Mouse (Mus musculus): ENCODE results near the gene Eya3.
"Not testable (repeated sequence)": the region's sequence is repeated elsewhere in the genome, so short reads cannot be mapped to it uniquely, and the experiment has no call there.

The Eya3 gene

DNA sequence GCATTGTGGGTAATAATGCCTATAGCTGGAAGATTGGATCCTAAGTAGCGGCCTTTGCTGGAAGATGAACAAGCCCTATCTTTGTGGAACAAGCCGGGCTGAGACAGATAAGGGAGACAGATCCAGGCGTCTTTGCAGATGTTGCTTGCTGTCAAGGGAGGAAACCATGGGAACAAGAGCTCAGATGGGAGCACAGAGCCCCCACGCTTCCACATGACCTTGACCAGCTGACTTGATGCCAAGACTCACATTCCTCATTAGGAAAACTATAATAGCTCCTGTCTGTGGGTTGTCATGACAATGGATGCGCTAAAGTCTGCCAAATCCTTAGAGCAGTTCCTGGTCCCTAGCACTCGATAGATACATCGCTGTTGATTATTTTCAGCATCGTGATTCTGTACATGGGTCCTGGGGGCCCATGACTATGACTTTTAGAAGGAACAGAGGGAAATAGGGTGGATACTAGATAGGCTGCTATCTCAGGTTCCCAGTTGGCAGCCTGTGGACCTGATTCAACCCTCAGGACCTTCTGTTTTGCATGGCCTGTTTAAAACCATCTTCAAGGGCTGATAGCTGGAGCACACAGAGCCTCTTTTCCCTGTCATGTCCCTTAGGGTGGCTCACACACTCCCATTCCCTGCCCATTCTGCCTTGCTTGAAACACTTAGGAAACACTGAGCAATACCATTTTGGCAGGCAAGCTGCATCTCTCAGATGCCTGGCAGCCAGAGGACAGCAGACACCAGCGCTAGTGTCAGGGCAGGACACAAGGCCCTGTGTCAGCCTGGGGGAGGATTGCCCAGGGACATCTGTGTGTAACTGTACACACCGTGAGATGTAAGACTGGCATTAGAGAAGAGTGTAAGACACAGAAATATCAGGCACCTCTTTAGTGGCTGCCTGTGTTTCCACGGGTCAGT, 105.5 kb downstream of the Eya3 start:
- DNase-seq, result no peak

DNA sequence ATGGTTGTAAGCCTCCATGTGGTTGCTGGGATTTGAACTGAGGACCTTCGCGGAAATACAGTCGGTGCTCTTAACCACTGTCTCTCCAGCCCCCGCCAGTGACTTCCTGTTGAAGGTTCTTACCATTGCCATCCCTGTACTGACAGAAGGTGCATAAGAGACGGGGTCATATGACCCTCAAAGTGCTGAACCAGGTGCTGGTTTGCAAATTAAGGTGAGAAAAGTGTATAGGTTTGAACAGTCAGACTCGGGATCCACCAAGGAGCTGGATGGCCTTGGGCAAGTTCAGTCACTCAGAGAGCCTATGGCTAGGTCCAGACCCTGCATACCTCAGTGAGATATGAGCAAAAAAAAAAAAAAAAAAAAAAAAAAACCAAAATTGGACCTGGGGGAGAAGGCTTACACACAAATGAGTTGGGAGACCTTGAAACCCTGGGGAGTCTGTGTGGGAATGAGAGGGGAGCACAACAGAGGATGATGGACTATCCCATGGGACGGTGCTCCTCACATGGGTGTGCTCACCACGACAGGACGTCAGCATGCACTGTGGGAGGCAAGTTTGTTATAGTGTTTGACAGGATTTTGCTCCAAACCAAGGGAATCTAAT, 108.2 kb downstream of the Eya3 start:
- no peak for DNase-seq

DNA sequence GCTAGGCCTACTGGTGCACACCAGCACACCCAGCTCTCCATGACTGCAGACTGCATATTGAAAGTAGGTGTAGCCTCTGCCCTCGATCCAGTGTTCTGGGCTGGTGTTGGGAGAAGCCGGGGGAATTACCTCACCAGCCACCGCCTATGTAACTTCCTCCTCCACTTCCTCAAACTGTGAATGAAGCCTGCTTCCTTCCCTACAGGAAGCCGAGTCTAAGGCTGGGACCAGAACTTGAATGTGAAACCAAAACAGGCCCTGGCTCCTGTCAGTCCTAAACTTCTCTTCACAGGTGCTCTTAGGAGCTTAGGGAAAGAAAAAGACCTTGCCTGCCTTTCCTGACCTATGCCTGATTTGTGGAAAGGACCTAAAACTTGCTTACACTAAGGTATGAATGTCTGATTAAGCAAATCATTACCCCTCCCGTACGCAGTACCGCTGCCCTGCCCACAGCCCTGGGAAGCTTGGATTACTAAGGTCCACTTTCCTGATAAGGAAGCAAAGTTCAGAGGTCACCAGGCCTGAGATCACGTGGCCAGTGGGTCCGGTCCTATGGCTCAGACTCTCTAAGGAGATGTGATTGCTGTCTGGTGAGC, 109.0 kb downstream of the Eya3 start:
- DNase-seq, result no peak

DNA sequence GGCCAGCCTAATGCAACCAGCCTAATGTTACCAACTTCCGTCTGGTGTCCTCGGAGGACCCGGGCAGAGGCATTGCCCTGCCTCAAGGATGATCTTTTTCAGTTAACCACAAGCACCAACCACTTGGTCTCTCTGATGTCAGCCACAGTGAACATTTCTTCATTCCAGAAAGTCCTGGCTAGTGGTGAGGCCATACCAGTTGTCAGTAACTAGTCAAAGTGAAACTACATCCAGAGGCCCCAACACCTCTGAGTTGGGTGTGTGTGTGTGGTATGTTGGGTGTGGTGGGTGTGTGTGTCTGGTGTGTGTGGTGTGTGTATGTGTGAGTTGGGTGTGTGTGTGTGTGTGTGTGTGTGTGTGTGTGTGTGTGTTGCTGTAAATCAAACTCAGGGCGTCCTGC, 110.0 kb downstream of the Eya3 start:
- no peak for DNase-seq

DNA sequence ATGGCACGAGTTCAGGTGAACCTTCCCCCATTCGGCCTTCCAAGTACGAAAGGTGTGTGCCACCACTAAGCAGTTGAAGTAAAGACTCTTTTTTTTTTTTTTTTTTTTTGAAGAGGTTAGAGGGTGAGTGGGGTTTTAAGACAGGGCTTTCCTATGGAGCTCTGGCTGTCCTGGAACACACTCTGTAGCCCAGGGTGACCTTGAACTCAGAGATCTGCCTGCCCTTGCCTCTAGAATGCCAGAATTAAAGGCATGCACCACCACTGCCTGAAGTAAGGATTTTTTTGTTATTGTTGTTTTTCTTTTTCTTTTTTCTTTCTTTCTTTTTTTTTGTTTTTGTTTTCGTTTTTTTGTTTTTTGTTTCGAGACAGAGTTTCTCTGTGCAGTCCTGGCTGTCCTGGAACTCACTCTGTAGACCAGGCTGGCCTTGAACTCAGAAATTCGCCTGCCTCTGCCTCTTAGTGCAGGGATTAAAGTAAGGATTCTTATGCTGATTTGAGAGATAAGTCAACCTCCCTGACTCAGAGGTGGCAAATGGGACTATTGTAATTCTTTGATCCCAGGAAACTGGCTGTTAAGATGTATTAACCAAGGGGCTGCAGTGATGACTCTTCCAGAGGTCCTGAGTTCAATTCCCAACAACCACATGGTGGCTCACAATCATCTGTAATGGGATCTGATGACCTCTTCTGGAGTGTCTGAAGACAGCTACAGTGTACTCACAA, 110.6 kb downstream of the Eya3 start:
- no peak for DNase-seq

DNA sequence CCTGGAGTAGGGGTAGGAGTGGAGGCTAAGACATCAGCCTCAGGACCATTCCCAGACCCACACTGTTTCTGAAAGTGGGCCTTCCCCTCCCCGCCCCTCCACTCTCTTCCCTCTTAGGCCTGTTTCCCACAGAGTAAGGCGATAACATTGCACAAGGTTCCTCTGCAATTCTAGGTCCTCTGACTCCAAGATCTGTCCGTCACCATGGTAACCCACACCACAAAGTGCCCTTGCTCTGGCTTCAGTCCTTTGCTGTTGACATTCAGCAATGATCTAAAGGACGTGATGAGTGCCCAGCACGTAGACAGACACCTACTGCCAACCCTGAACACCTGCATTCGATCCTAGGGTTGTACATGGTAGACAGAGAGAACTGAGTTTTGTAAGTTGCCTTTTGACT, 114.2 kb downstream of the Eya3 start:
- DNase-seq, result no peak

DNA sequence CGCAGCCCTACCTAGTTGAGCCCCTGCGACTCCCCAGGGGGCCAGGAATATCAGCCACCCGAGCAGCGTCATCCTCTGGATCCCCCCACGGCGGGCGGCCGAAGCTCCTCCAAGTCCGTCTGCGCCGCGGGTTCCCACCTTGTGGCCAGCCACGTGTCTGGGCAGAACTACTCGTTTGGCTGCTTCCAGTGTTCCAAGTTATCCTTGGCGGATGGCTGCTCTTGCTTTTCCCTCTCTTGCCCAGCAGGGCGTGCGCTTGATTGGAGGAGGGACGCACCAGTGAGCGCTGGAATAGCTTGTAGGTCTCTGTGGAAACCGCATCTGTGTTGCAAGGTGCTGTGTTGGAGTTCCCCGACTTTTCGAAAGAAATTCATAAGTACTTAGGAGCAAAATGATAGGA, 118.2 kb downstream of the Eya3 start, which contains the start of gene Smpdl3b:
Gene Smpdl3b, minus strand, starts transcription at position 279 of the 400 bp plus-strand sequence.
- peak; percentile 42 to 43 for DNase-seq

DNA sequence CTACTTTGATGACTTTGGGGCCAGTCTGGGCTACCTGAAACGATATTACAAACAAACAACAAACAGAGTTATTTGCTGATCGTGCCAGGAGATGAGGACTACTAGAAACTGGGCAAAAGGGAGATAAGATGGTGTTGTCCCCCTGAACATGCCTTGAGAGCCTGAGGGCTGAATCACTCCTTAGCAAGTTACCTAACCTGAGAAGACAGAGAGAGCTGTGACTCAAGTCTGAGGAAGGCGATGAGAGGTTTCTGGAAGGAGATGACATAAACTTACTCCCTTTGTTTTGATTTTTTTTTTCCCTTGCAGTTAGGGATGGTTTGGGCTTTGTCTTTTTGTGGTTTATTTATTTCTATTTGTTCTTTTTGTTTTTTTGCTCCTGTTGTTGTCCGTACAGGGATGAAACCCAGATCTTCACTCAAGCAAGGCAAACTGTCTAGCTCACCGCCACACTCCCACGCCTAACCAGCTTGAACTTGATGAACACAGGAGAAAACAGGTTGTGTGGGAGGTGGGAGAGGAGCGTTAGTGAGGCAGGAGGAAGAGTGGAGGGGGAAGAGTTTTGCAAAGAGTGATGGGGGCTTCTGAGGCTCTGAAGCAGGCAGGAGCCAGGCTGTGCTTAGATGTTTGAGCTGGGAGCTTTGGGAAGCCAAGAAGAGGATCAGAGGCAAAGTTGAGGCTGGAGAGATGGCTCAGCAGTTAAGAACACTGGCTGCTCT, 119.0 kb downstream of the Eya3 start:
- DNase-seq, result no peak

DNA sequence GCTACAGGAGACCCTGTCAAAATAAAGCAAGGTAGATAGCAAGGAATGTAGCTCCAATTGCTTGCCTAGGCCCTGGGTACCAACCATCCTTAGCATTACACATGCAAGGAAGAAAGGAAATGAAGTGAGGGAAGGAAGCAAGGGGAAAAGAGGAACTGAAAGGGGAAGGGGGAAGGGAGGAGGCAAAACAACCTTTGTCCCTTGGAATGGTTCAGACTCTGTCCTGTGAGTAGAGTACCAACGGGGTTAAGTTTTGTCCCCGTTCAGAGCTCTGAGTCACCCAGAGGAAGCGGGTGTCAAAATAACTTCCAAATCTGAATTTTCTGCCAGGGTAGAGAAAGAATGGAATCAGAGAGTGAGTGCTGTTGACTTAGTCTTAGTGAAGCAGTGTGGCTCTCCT, 121.5 kb downstream of the Eya3 start:
- DNase-seq, result no peak

DNA sequence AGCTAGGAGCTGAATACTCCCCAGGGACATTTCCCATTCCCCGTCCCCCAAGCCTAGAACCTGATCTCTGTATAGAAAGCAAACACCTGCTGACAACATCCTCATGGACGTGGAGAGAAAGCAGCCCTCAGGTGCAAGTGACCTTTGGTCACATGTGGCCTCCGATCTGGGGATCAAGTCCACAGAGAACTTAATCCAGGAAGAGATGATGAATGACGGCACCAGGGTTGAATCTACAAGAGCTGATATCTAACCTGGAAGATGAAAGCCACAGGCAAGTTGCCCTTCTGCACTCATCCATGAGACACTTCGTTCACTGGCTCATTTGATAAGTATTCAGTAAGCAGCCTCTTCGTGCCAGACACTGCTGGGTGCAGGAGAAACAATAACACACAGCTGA, 123.8 kb downstream of the Eya3 start:
- no peak for DNase-seq

DNA sequence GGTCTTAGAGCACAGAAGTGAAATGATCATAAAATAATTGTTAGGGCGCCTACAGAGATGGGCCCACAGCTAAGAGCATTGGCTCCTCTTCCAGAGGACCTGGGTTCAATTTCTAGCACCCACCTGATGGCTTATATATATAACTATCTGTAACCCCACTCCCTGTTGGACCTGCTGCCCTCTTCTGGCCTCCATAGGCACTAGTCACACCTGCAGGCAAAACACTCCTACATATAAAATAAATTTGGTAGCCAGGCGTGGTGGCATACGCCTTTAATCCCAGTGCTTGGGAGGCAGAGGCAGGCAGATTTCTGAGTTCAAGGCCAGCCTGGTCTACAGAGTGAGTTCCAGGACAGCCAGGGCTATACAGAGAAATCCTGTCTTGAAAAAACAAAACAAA, 124.3 kb downstream of the Eya3 start:
- DNase-seq, result not testable (repeated sequence)

DNA sequence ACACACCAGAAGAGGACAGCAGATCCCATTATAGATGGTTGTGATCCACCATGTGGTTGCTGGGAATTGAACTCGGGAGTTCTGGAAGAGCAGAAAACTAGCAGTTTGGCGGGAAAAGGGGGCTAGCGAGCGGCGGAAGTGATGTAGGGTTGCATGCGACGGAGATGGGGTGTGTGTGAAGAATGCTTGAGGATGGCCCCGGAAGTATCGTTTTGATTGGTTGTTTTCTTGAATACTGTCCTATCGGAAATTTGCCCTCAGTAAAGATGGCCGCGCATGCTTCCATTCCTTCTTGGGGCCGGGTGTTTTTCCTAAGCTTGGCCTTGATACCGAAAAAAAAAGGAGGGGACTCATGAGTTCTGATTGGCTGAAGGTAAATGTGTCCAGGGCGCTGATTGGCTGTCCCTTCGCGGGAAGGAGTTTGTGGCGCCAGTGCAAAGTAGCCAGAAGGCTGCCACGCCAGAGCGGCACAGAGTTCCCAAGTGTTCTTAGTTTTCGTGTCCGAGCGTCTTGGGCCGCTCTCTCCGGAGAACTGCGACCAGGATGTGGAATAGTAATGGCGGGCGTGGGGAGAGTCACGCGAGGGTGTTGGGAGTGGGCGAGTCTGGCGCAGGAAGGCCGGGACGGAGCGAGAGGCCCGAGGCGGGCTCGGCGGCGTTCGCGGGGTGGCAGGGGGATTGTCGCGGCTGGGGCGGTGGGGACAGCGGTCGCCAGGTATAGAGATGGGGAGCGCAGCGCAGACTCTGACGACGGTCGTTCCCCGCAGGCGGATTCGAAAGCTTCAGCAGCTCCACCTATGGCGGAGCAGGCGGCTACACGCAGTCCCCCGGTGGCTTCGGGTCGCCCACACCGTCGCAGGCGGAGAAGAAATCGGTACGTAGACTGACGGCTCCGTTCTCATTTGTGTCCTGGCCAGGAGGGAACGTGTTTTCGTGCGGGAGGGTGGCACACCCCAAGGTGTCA, 129.4 kb downstream of the Eya3 start, which contains the start of gene Rpa2:
Gene Rpa2, plus strand, starts transcription at position 419 of the 963 bp plus-strand sequence.
- peak; percentile 98 to 99 for DNase-seq

DNA sequence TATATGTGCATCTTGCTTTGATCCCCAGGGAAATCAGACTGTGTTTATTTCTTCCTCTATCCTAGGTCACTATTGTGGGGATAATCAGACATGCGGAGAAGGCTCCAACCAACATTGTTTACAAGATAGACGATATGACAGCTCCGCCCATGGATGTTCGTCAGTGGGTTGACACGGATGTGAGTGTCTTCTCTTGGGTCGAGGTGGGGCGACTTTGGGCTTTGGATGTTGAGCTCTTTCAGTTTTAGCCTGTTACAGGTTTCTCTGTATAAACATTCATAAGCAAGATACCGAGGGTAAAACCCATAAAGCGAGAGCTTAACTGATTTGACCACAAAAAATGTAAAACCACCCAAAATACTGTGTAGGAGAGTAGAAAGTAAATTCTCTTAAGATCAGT, 133.0 kb downstream of the Eya3 start:
- DNase-seq, result no peak
